Mouse (Mus musculus) mesoderm, embryonic 11.5 days (tissue): ENCODE data around the gene Idnk.

Experiments used
- DNase-seq: peaks from one replicate; pipeline ENCODE4 v3.0.0-alpha.2; 2012; ENCODE audit warnings: low read depth, low spot score

Gene Idnk

GRCm38 (mm10) chr13:58193221-58193620 is 35.8 kb downstream of the Idnk start:
- DNase-seq: no peak

- no peak for DNase-seq
These were observed 37.5 kb downstream of the Idnk start for GRCm38 (mm10) chr13:58194908-58195307.

DNA sequence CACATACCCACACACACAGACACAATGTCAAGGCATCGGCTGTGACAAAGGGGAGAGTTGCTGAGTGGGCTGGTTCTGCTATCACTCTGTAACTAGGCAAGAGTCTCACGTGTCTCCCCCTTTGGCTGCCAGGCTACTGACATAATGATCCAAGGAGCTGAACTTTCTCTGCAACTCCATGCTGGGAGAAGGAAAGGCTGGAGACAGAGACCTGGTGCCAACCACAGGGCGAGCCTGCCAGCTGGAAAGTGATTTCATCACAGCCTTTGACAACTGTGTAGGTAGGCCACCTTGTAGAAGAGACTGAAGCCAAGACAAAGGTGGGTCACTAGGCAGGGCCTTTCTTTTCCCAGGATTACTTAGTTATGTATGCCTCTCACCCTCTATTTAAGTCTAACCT is 39.8 kb downstream of the Idnk start:
- DNase-seq: no peak

- no peak for DNase-seq
These were observed 40.7 kb downstream of the Idnk start for GRCm38 (mm10) chr13:58197981-58198640.

GRCm38 (mm10) chr13:58201343-58201742 is 43.9 kb downstream of the Idnk start:
- no peak for DNase-seq

- no peak for DNase-seq
These were observed 44.5 kb downstream of the Idnk start for GRCm38 (mm10) chr13:58201908-58202307.

DNA sequence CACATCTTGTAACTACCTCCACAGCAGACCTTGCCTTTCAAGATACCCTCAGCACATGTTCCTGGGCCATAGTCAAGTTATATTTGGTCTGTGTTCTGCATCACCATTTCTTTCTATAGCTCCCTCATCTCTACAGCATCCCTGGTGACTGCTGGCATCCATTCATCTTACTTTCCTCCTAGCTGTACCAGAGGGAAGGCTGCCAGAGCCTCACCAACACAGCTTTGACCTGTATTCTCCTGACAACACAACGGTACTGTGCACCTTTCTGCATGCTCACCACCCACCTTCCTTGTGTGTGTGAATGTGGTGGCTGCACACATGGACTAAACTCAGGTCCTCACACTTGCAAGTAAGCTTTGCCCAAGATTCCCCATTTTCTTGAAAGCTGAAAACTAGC is 45.5 kb downstream of the Idnk start:
- no peak for DNase-seq

GRCm38 (mm10) chr13:58204202-58204601 is 46.8 kb downstream of the Idnk start:
- DNase-seq: no peak

- DNase-seq: no peak
These were observed 47.5 kb downstream of the Idnk start for GRCm38 (mm10) chr13:58204986-58205385.

- DNase-seq: no peak
These were observed 48.6 kb downstream of the Idnk start for GRCm38 (mm10) chr13:58206084-58206483.

DNA sequence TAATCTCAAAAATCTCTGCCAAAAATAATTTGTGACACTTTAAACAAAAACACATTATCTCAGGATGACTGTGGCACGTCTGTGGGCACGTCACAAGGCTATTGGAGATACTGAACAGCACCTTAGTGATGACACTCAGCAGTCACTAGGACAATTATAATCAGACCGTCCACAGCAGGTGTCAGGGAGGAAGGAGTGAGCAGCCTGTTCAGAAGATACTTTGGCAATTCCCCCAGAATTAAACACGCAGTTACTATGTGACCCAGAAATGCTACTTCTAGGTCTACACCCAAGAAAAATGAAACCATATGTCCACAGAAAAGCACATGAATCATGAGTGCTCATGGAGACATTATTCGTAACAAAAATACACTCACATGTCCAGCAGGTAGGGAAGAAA is 53.0 kb downstream of the Idnk start:
- DNase-seq: no peak

DNA sequence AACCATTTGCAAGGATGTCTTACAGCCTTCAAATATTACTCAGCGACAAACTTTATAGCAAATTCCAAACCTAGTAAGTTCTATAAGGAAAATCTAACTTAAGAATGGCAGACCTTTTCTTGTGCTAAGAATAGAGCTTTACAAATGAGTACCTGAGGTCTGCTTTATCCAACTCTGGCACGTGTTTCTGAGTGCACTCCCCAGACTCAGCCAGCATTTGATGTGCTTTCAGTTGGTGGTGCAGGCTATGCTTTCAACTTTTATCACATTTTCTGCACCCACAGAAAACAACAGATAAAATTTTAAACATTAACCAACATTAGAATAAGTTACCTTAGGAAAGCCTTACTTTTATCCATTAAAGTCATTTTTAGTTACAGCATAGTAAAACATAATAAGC is 55.1 kb downstream of the Idnk start:
- DNase-seq: no peak

GRCm38 (mm10) chr13:58213801-58214200 is 56.4 kb downstream of the Idnk start:
- no peak for DNase-seq
